Mouse (Mus musculus): ENCODE measurements around the gene Idh2.

DNA sequence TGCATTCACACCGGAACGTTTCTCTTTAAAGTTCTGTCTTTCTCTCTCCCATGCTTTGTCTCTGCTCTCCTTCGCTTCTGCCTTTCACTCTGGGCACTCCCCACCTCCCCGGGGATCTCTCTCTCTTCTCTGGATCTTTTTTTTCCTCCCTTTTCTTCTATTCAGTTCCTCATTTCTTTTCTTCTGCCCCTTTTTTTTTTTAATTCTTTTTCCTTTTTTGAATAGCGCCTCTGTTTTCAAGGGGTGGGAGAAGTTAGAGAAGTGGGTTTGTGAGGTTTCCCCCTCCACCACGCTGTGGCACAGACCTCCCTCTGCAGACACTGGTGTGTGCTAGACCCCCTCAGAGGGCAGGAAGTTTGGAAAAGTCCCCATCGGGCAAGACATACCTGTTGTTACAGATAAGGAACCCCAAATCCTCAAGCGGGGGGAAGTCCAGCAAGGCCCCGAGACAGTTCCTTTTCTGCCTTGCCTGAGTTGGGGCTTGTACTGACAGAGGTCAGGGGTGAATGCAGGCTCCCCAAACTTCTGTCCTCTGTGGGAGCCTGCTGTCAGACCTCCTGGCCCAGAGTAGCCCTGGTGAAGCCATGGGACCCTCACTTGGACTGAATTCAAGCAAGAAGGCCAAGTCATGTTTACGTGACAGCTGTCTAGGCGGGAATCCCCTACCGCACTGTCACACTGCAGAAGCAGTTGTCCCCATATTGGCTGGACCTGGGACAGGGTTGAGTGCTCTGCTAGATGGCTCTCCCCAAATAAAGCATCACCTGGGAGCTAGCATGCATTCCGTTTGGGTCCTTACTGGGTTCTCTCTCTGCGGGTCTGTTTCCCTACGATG, 51.1 kb downstream of the Idh2 start:
- no peak for TF ChIP-seq CTCF (IDR thresholded peaks at IDR 0.05; ENCODE audit: control insufficient read depth, insufficient read depth, insufficient replicate concordance, low read depth, low read length)
- no peak for TF ChIP-seq POLR2A (IDR thresholded peaks at IDR 0.05; ENCODE audit: control insufficient read depth, low read depth, low read length)

Data from testis, adult 2 months (tissue).